Mouse (Mus musculus): ENCODE data around the gene Gjb2.

DNA sequence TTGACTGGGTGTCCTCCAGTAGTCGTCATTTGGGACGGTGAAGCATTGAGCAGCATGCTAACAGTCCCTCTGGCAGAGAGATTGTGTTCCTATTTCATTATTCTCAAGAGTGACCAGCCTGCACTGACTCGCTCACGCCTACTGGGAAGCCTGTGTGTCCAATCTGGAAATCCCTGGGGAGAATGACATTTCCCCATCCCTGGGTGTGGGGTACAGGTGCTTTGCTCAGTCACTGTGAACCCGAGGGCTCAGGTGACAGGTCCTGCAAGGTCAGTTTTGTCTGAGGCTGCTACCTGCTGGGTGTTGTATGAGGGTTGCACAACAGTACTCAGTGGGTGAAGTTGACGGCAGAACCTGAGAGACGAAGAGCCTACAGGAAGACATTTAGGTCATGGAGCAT, 17.8 kb upstream of the Gjb2 start:
- TF ChIP-seq MYOG (IDR thresholded peaks at IDR 0.05; ENCODE audit: control insufficient read depth in 1 of 3, insufficient read depth in 1 of 3, insufficient read length in 2 of 3, low read depth in 2 of 3) (no peak), USF1 (IDR thresholded peaks at IDR 0.05; ENCODE audit: low read depth) (no peak), POLR2AphosphoS2 (IDR thresholded peaks at IDR 0.05; ENCODE audit: insufficient read length, low read depth) (no peak)
